Mouse (Mus musculus) midbrain, embryonic 11.5 days (tissue): ENCODE data around the gene Cdk18. TPM values are rescaled to one million over a fixed set of nuclear protein-coding genes. Genes with fewer than 3 reads are reported as not detected.

ENCODE experiments used
- ATAC-seq: fragments of 200-750 bp; cut with Nextera tagmentation; 2 replicates; pipeline ENCODE4 v1.8.0; 2017; ENCODE audit warnings: moderate TSS enrichment, moderate library complexity; ENCODE audit not compliant: low FRiP score
- DNase-seq: peaks from one replicate; pipeline ENCODE4 v3.0.0; 2015; ENCODE audit warnings: low spot score; ENCODE audit errors: missing footprints
- H3K27ac ChIP-seq: fragments of 300-500 bp; sonication (generic); 2 replicates; pipeline ENCODE4 v1.5.1; 2014; ENCODE audit warnings: low read depth, low read length
- H3K27me3 ChIP-seq: fragments of 300-500 bp; sonication (generic); 2 replicates; pipeline ENCODE4 v1.6.1; 2014; ENCODE audit warnings: mild to moderate bottlenecking, low read length, moderate library complexity, mixed read lengths; ENCODE audit not compliant: control insufficient read depth, insufficient read depth
- H3K36me3 ChIP-seq: fragments of 300-500 bp; sonication (generic); 2 replicates; pipeline ENCODE4 v1.6.1; 2014; ENCODE audit warnings: mild to moderate bottlenecking, low read length, moderate library complexity, mixed read lengths; ENCODE audit not compliant: control insufficient read depth, insufficient read depth
- H3K4me1 ChIP-seq: fragments of 300-500 bp; sonication (generic); 2 replicates; pipeline ENCODE4 v1.6.1; 2014; ENCODE audit warnings: low read length; ENCODE audit not compliant: control insufficient read depth, insufficient read depth
- H3K4me2 ChIP-seq: fragments of 300-500 bp; sonication (generic); 2 replicates; pipeline ENCODE4 v1.6.1; 2014; ENCODE audit warnings: mild to moderate bottlenecking, moderate library complexity
- H3K4me3 ChIP-seq: fragments of 300-500 bp; sonication (generic); 2 replicates; pipeline ENCODE4 v1.5.1; 2014; ENCODE audit warnings: low read depth, low read length
- H3K9ac ChIP-seq: fragments of 300-500 bp; sonication (generic); 2 replicates; pipeline ENCODE4 v1.6.1; 2014; ENCODE audit warnings: low read length
- H3K9me3 ChIP-seq: fragments of 300-500 bp; sonication (generic); 2 replicates; pipeline ENCODE4 v1.6.1; 2016; ENCODE audit warnings: low read length; ENCODE audit not compliant: control insufficient read depth
- WGBS: fragments of 180-500 bp; shearing (Covaris S2); extraction: QIAGEN DNeasy Blood & Tissue Kit; methylation state at CpG from one replicate; pipeline ENCODE4 v1.1.7; 2014; 5-methylcytosine and 5-hydroxymethylcytosine counted together
- polyA plus RNA-seq: library from polyadenylated mRNA; unstranded; fragments of >200 nt; fragmentation: Nextera tagmentation; extraction: Ambion mirVana; gene quantifications from 2 replicates; pipeline ENCODE4 v1.2.1, GENCODE M21; 2014

Cdk18 gene
- polyA plus RNA-seq, 1 experiment from 2014 or later: 0.14 TPM

- no peak overlapping the region for H3K4me3 ChIP-seq
- H3K4me1 ChIP-seq: no peaks in the 10 kb centered on the region
- no peak overlapping the region for H3K4me2 ChIP-seq
- H3K27ac ChIP-seq: no peak overlapping the region
- WGBS: 75% methylated on average over 2 of the region's 2 CpGs
- no peaks in the 10 kb centered on the region for H3K36me3 ChIP-seq
- ATAC-seq (no peak), DNase-seq (no peak)
- H3K9ac ChIP-seq: no peak overlapping the region
- no peaks in the 10 kb centered on the region for H3K9me3 ChIP-seq
- H3K27me3 ChIP-seq: no peaks in the 10 kb centered on the region
Measured at GRCm38 (mm10) chr1:132109368-132109767, 30.1 kb downstream of the Cdk18 start.

- H3K36me3 ChIP-seq: no peaks in the 10 kb centered on the region
- no peak overlapping the region for H3K27ac ChIP-seq
- 65% methylated on average over 14 of the region's 14 CpGs for WGBS
- no peaks in the 10 kb centered on the region for H3K27me3 ChIP-seq
- no peak overlapping the region for H3K4me3 ChIP-seq
- H3K9ac ChIP-seq: no peak overlapping the region
- no peaks in the 10 kb centered on the region for H3K9me3 ChIP-seq
- DNase-seq (no peak), ATAC-seq (no peak)
- no peak overlapping the region for H3K4me2 ChIP-seq
- no peaks in the 10 kb centered on the region for H3K4me1 ChIP-seq
Measured at GRCm38 (mm10) chr1:132104353-132104752, 35.1 kb downstream of the Cdk18 start.

- no peak for DNase-seq
- Histone ChIP-seq H3K4me1 (no peaks in the 10 kb centered on the region), H3K27ac (no peak overlapping the region), H3K27me3 (no peaks in the 10 kb centered on the region), H3K9ac (no peak overlapping the region), H3K4me2 (no peak overlapping the region), H3K9me3 (no peaks in the 10 kb centered on the region), H3K36me3 (no peaks in the 10 kb centered on the region), H3K4me3 (no peak overlapping the region)
- ATAC-seq: no peak
- WGBS: 78% methylated on average over 6 of the region's 6 CpGs
Measured at GRCm38 (mm10) chr1:132101953-132102697, 37.4 kb downstream of the Cdk18 start.

- H3K4me2 ChIP-seq: no peak overlapping the region
- no peaks in the 10 kb centered on the region for H3K27me3 ChIP-seq
- WGBS: 71% methylated on average over 4 of the region's 4 CpGs
- no peak overlapping the region for H3K4me3 ChIP-seq
- no peaks in the 10 kb centered on the region for H3K36me3 ChIP-seq
- H3K4me1 ChIP-seq: no peaks in the 10 kb centered on the region
- ATAC-seq (no peak), DNase-seq (no peak)
- no peaks in the 10 kb centered on the region for H3K9me3 ChIP-seq
- H3K9ac ChIP-seq: no peak overlapping the region
- H3K27ac ChIP-seq: no peak overlapping the region
Measured at GRCm38 (mm10) chr1:132099775-132100174, 39.7 kb downstream of the Cdk18 start.

GRCm38 (mm10) chr1:132099016-132099415 lies 40.5 kb downstream of the Cdk18 start:
- Histone ChIP-seq H3K4me3 (no peak overlapping the region), H3K27ac (no peak overlapping the region), H3K4me2 (no peak overlapping the region), H3K36me3 (no peaks in the 10 kb centered on the region), H3K9ac (no peak overlapping the region), H3K4me1 (no peaks in the 10 kb centered on the region), H3K9me3 (no peaks in the 10 kb centered on the region), H3K27me3 (no peaks in the 10 kb centered on the region)
- 83% methylated on average over 4 of the region's 4 CpGs for WGBS
- no peak for DNase-seq
- no peak for ATAC-seq

- Histone ChIP-seq H3K36me3 (no peaks in the 10 kb centered on the region), H3K9ac (no peak overlapping the region), H3K4me1 (no peaks in the 10 kb centered on the region), H3K4me3 (no peak overlapping the region), H3K9me3 (no peaks in the 10 kb centered on the region), H3K4me2 (no peak overlapping the region), H3K27ac (no peak overlapping the region), H3K27me3 (no peaks in the 10 kb centered on the region)
- 81% methylated on average over 1 of the region's 1 CpGs for WGBS
- DNase-seq (no peak), ATAC-seq (no peak)
Measured at GRCm38 (mm10) chr1:132098076-132098475, 41.4 kb downstream of the Cdk18 start.

GRCm38 (mm10) chr1:132095356-132096004 lies 44.0 kb downstream of the Cdk18 start:
- H3K36me3 ChIP-seq: no peaks in the 10 kb centered on the region
- no peaks in the 10 kb centered on the region for H3K4me1 ChIP-seq
- no peaks in the 10 kb centered on the region for H3K9me3 ChIP-seq
- DNase-seq (no peak), ATAC-seq (no peak)
- no peaks in the 10 kb centered on the region for H3K27me3 ChIP-seq
- H3K9ac ChIP-seq: no peak overlapping the region
- no peak overlapping the region for H3K4me3 ChIP-seq
- no peak overlapping the region for H3K27ac ChIP-seq
- no peak overlapping the region for H3K4me2 ChIP-seq
- WGBS: 81% methylated on average over 11 of the region's 11 CpGs

- H3K27ac ChIP-seq: no peak overlapping the region
- 94% methylated on average over 4 of the region's 4 CpGs for WGBS
Measured at GRCm38 (mm10) chr1:132093269-132093668, 46.2 kb downstream of the Cdk18 start.

GRCm38 (mm10) chr1:132090266-132090665 lies 49.2 kb downstream of the Cdk18 start:
- ATAC-seq: no peak

More at GRCm38 (mm10) chr1:132093269-132093668, 46.2 kb downstream of the Cdk18 start:
- H3K9me3 ChIP-seq: no peaks in the 10 kb centered on the region
- H3K4me1 ChIP-seq: no peaks in the 10 kb centered on the region
- H3K4me2 ChIP-seq: no peak overlapping the region
- H3K4me3 ChIP-seq: no peak overlapping the region
- no peak overlapping the region for H3K9ac ChIP-seq
- H3K36me3 ChIP-seq: no peaks in the 10 kb centered on the region
- DNase-seq (no peak), ATAC-seq (no peak)
- H3K27me3 ChIP-seq: no peaks in the 10 kb centered on the region

More at GRCm38 (mm10) chr1:132090266-132090665, 49.2 kb downstream of the Cdk18 start:
- no peak overlapping the region for H3K27ac ChIP-seq
- WGBS: 37% methylated on average over 4 of the region's 4 CpGs
- H3K9me3 ChIP-seq: no peaks in the 10 kb centered on the region
- DNase-seq: no peak
- H3K9ac ChIP-seq: no peak overlapping the region
- H3K4me2 ChIP-seq: no peak overlapping the region
- no peaks in the 10 kb centered on the region for H3K27me3 ChIP-seq
- H3K4me1 ChIP-seq: no peaks in the 10 kb centered on the region
- no peaks in the 10 kb centered on the region for H3K36me3 ChIP-seq
- no peak overlapping the region for H3K4me3 ChIP-seq
